Mouse (Mus musculus): ENCODE data around the gene Cib4. TPM values are rescaled to one million over a fixed set of nuclear protein-coding genes. Genes with fewer than 3 reads are reported as not detected.

The Cib4 gene
- polyA plus RNA-seq, 1 experiment from 2014 or later, result not detected

- H3K4me2 ChIP-seq, result no peak overlapping the region
- 65% methylated on average over 3 of the region's 3 CpGs for WGBS
- no peaks in the 10 kb centered on the region for H3K4me1 ChIP-seq (replicated peaks; ENCODE audit: control insufficient read depth, insufficient read depth, low read length)
- no peak overlapping the region for H3K4me3 ChIP-seq (ENCODE audit: low read depth, low read length)
- no peak overlapping the region for H3K9ac ChIP-seq (ENCODE audit: low read depth, low read length)
- peaks cover 3% of the 10 kb centered on the region; the same call in 1 of the 2 replicates for H3K27me3 ChIP-seq (replicated peaks; ENCODE audit: control insufficient read depth, insufficient read depth, low read length)
- H3K27ac ChIP-seq (ENCODE audit: low read depth, low read length), result no peak overlapping the region
- ATAC-seq (replicated peaks; ENCODE audit: low FRiP score), result no peak
- H3K36me3 ChIP-seq (ENCODE audit: control insufficient read depth, insufficient read depth, low read length), result no peaks in the 10 kb centered on the region
- no peak for DNase-seq (ENCODE audit: low spot score)
- H3K9me3 ChIP-seq (ENCODE audit: control insufficient read depth, low read length), result no peaks in the 10 kb centered on the region
Observed at GRCm38 (mm10) chr5:30556284-30556683, 10.6 kb upstream of the Cib4 start.

GRCm38 (mm10) chr5:30554981-30555380, 9.3 kb upstream of the Cib4 start:
- no peaks in the 10 kb centered on the region for H3K9me3 ChIP-seq (ENCODE audit: control insufficient read depth, low read length)
- DNase-seq (ENCODE audit: low spot score) (no peak), ATAC-seq (replicated peaks; ENCODE audit: low FRiP score) (no peak)
- no peak overlapping the region for H3K4me3 ChIP-seq (ENCODE audit: low read depth, low read length)
- H3K36me3 ChIP-seq (ENCODE audit: control insufficient read depth, insufficient read depth, low read length), result no peaks in the 10 kb centered on the region
- WGBS, result 58% methylated on average over 8 of the region's 8 CpGs
- H3K4me1 ChIP-seq (replicated peaks; ENCODE audit: control insufficient read depth, insufficient read depth, low read length), result no peaks in the 10 kb centered on the region
- H3K27me3 ChIP-seq (replicated peaks; ENCODE audit: control insufficient read depth, insufficient read depth, low read length), result peaks cover 3% of the 10 kb centered on the region; the same call in 1 of the 2 replicates
- H3K4me2 ChIP-seq, result no peak overlapping the region
- no peak overlapping the region for H3K9ac ChIP-seq (ENCODE audit: low read depth, low read length)
- no peak overlapping the region for H3K27ac ChIP-seq (ENCODE audit: low read depth, low read length)

- no peak for ATAC-seq (replicated peaks; ENCODE audit: low FRiP score)
- no peaks in the 10 kb centered on the region for H3K36me3 ChIP-seq (ENCODE audit: control insufficient read depth, insufficient read depth, low read length)
- no peak overlapping the region for H3K4me2 ChIP-seq
- WGBS, result 84% methylated on average over 13 of the region's 13 CpGs
- no peaks in the 10 kb centered on the region for H3K4me1 ChIP-seq (replicated peaks; ENCODE audit: control insufficient read depth, insufficient read depth, low read length)
- no peaks in the 10 kb centered on the region for H3K9me3 ChIP-seq (ENCODE audit: control insufficient read depth, low read length)
- H3K4me3 ChIP-seq (ENCODE audit: low read depth, low read length), result no peak overlapping the region
- 0 out of 2 replicates have a peak, but pooled peaks cover 3% of the 10 kb centered on the region for H3K27me3 ChIP-seq (replicated peaks; ENCODE audit: control insufficient read depth, insufficient read depth, low read length)
- H3K9ac ChIP-seq (ENCODE audit: low read depth, low read length), result no peak overlapping the region
- DNase-seq (ENCODE audit: low spot score), result no peak
- no peak overlapping the region for H3K27ac ChIP-seq (ENCODE audit: low read depth, low read length)
Observed at GRCm38 (mm10) chr5:30553936-30554335, 8.3 kb upstream of the Cib4 start.

GRCm38 (mm10) chr5:30552006-30552405, 6.4 kb upstream of the Cib4 start:
- H3K9ac ChIP-seq (ENCODE audit: low read depth, low read length), result no peak overlapping the region
- no peaks in the 10 kb centered on the region for H3K4me1 ChIP-seq (replicated peaks; ENCODE audit: control insufficient read depth, insufficient read depth, low read length)
- no peaks in the 10 kb centered on the region for H3K9me3 ChIP-seq (ENCODE audit: control insufficient read depth, low read length)
- no peak overlapping the region for H3K4me3 ChIP-seq (ENCODE audit: low read depth, low read length)
- H3K27ac ChIP-seq (ENCODE audit: low read depth, low read length), result no peak overlapping the region
- 87% methylated on average over 6 of the region's 6 CpGs for WGBS
- H3K4me2 ChIP-seq, result no peak overlapping the region
- DNase-seq (ENCODE audit: low spot score) (no peak), ATAC-seq (replicated peaks; ENCODE audit: low FRiP score) (no peak)
- H3K27me3 ChIP-seq (replicated peaks; ENCODE audit: control insufficient read depth, insufficient read depth, low read length), result 0 out of 2 replicates have a peak, but pooled peaks cover 3% of the 10 kb centered on the region
- no peaks in the 10 kb centered on the region for H3K36me3 ChIP-seq (ENCODE audit: control insufficient read depth, insufficient read depth, low read length)

- DNase-seq (ENCODE audit: low spot score) (no peak), ATAC-seq (replicated peaks; ENCODE audit: low FRiP score) (no peak)
- Histone ChIP-seq H3K4me2 (no peak overlapping the region), H3K4me3 (ENCODE audit: low read depth, low read length) (no peak overlapping the region), H3K4me1 (replicated peaks; ENCODE audit: control insufficient read depth, insufficient read depth, low read length) (no peaks in the 10 kb centered on the region), H3K27me3 (replicated peaks; ENCODE audit: control insufficient read depth, insufficient read depth, low read length) (0 out of 2 replicates have a peak, but pooled peaks cover 3% of the 10 kb centered on the region), H3K9me3 (ENCODE audit: control insufficient read depth, low read length) (no peaks in the 10 kb centered on the region), H3K27ac (ENCODE audit: low read depth, low read length) (no peak overlapping the region), H3K36me3 (ENCODE audit: control insufficient read depth, insufficient read depth, low read length) (no peaks in the 10 kb centered on the region), H3K9ac (ENCODE audit: low read depth, low read length) (no peak overlapping the region)
- WGBS, result 81% methylated on average over 8 of the region's 8 CpGs
Observed at GRCm38 (mm10) chr5:30551022-30551638, 5.5 kb upstream of the Cib4 start.

GRCm38 (mm10) chr5:30550334-30551021, 4.8 kb upstream of the Cib4 start:
- Histone ChIP-seq H3K9ac (ENCODE audit: low read depth, low read length) (no peak overlapping the region), H3K9me3 (ENCODE audit: control insufficient read depth, low read length) (no peaks in the 10 kb centered on the region), H3K27me3 (replicated peaks; ENCODE audit: control insufficient read depth, insufficient read depth, low read length) (0 out of 2 replicates have a peak, but pooled peaks cover 3% of the 10 kb centered on the region), H3K4me2 (no peak overlapping the region), H3K27ac (ENCODE audit: low read depth, low read length) (no peak overlapping the region), H3K4me1 (replicated peaks; ENCODE audit: control insufficient read depth, insufficient read depth, low read length) (no peaks in the 10 kb centered on the region), H3K4me3 (ENCODE audit: low read depth, low read length) (no peak overlapping the region), H3K36me3 (ENCODE audit: control insufficient read depth, insufficient read depth, low read length) (no peaks in the 10 kb centered on the region)
- DNase-seq (ENCODE audit: low spot score), result no peak
- no peak for ATAC-seq (replicated peaks; ENCODE audit: low FRiP score)
- WGBS, result 64% methylated on average over 9 of the region's 9 CpGs

GRCm38 (mm10) chr5:30548681-30549080, 3.0 kb upstream of the Cib4 start:
- no peak for DNase-seq (ENCODE audit: low spot score)
- no peaks in the 10 kb centered on the region for H3K36me3 ChIP-seq (ENCODE audit: control insufficient read depth, insufficient read depth, low read length)
- H3K4me1 ChIP-seq (replicated peaks; ENCODE audit: control insufficient read depth, insufficient read depth, low read length), result no peaks in the 10 kb centered on the region
- ATAC-seq (replicated peaks; ENCODE audit: low FRiP score), result no peak
- H3K4me3 ChIP-seq (ENCODE audit: low read depth, low read length), result no peak overlapping the region
- WGBS, result 60% methylated on average over 2 of the region's 2 CpGs
- no peak overlapping the region for H3K9ac ChIP-seq (ENCODE audit: low read depth, low read length)
- H3K27ac ChIP-seq (ENCODE audit: low read depth, low read length), result no peak overlapping the region
- H3K4me2 ChIP-seq, result no peak overlapping the region
- peaks cover 3% of the 10 kb centered on the region; the same call in 1 of the 2 replicates for H3K27me3 ChIP-seq (replicated peaks; ENCODE audit: control insufficient read depth, insufficient read depth, low read length)
- no peaks in the 10 kb centered on the region for H3K9me3 ChIP-seq (ENCODE audit: control insufficient read depth, low read length)

- 39% methylated on average over 7 of the region's 7 CpGs for WGBS
- H3K27me3 ChIP-seq (replicated peaks; ENCODE audit: control insufficient read depth, insufficient read depth, low read length), result no peaks in the 10 kb centered on the region; the same call in 1 of the 2 replicates
- H3K9ac ChIP-seq (ENCODE audit: low read depth, low read length), result no peak overlapping the region
- no peak overlapping the region for H3K4me3 ChIP-seq (ENCODE audit: low read depth, low read length)
- H3K36me3 ChIP-seq (ENCODE audit: control insufficient read depth, insufficient read depth, low read length), result no peaks in the 10 kb centered on the region
- ATAC-seq (replicated peaks; ENCODE audit: low FRiP score), result no peak
- H3K27ac ChIP-seq (ENCODE audit: low read depth, low read length), result no peak overlapping the region
- no peak for DNase-seq (ENCODE audit: low spot score)
- 0 out of 2 replicates have a peak, but pooled peaks cover 2% of the 10 kb centered on the region for H3K4me1 ChIP-seq (replicated peaks; ENCODE audit: control insufficient read depth, insufficient read depth, low read length)
- H3K4me2 ChIP-seq, result no peak overlapping the region
- no peaks in the 10 kb centered on the region for H3K9me3 ChIP-seq (ENCODE audit: control insufficient read depth, low read length)
Observed at GRCm38 (mm10) chr5:30536051-30536570, 9.5 kb downstream of the Cib4 start.
